Mouse (Mus musculus) limb, embryonic 13.5 days (tissue): ENCODE results near the gene Parp3. TPM values are rescaled to one million over a fixed set of nuclear protein-coding genes. Genes with fewer than 3 reads are reported as not detected.

Experiments used
- ATAC-seq: fragments of 200-750 bp; cut with Nextera tagmentation; 2 replicates; pipeline ENCODE4 v1.8.0; 2017; ENCODE audit warnings: low read depth, moderate number of reproducible peaks, moderate TSS enrichment; ENCODE audit not compliant: low FRiP score
- H3K27ac ChIP-seq: fragments of 300-500 bp; sonication (generic); 2 replicates; pipeline ENCODE4 v1.5.1; 2015; ENCODE audit warnings: inconsistent platforms, mild to moderate bottlenecking, moderate library complexity
- H3K27me3 ChIP-seq: fragments of 300-500 bp; sonication (generic); 2 replicates; pipeline ENCODE4 v1.6.1; 2015; ENCODE audit warnings: mild to moderate bottlenecking, inconsistent platforms
- H3K36me3 ChIP-seq: fragments of 300-500 bp; sonication (generic); 2 replicates; pipeline ENCODE4 v1.6.1; 2015; ENCODE audit warnings: inconsistent platforms, mild to moderate bottlenecking, moderate library complexity
- H3K4me1 ChIP-seq: fragments of 300-500 bp; sonication (generic); 2 replicates; pipeline ENCODE4 v1.6.1; 2015; ENCODE audit warnings: inconsistent platforms
- H3K4me2 ChIP-seq: fragments of 300-500 bp; sonication (generic); replicated peaks from 2 replicates; pipeline ENCODE4 v1.6.1; 2015; ENCODE audit warnings: inconsistent platforms, mild to moderate bottlenecking, moderate library complexity
- H3K4me3 ChIP-seq: fragments of 300-500 bp; sonication (generic); 2 replicates; pipeline ENCODE4 v1.5.1; 2015; ENCODE audit warnings: moderate library complexity, mild to moderate bottlenecking, inconsistent platforms
- H3K9ac ChIP-seq: fragments of 300-500 bp; sonication (generic); 2 replicates; pipeline ENCODE4 v1.6.1; 2015; ENCODE audit warnings: mild to moderate bottlenecking, inconsistent platforms
- H3K9me3 ChIP-seq: fragments of 300-500 bp; sonication (generic); 2 replicates; pipeline ENCODE4 v1.6.1; 2016; ENCODE audit warnings: inconsistent platforms
- WGBS: fragments of 180-500 bp; shearing (Covaris S2); methylation state at CpG from one replicate; pipeline ENCODE4 v1.1.7; 2015; 5-methylcytosine and 5-hydroxymethylcytosine counted together
- polyA plus RNA-seq: library from polyadenylated mRNA; unstranded; fragments of >200 nt; fragmentation: Nextera tagmentation; extraction: Ambion mirVana; gene quantifications from 2 replicates; pipeline ENCODE4 v1.2.1, GENCODE M21; 2015

Parp3 gene
- polyA plus RNA-seq, 1 experiment from 2014 or later, result 3.7 TPM

- H3K4me3 ChIP-seq, result no peak overlapping the region
- H3K9ac ChIP-seq, result no peak overlapping the region
- no peak for ATAC-seq
- WGBS, result 90% methylated on average over 17 of the region's 17 CpGs
- no peak overlapping the region for H3K4me2 ChIP-seq
- no peaks in the 10 kb centered on the region for H3K9me3 ChIP-seq
- H3K27ac ChIP-seq, result no peak overlapping the region
- no peaks in the 10 kb centered on the region for H3K27me3 ChIP-seq
- peaks cover 68% of the 10 kb centered on the region for H3K36me3 ChIP-seq
- H3K4me1 ChIP-seq, result no peaks in the 10 kb centered on the region
Measured at GRCm38 (mm10) chr9:106483606-106484005, 6.9 kb upstream of the Parp3 start.

- H3K4me3 ChIP-seq, result no peak overlapping the region
- H3K27me3 ChIP-seq, result no peaks in the 10 kb centered on the region
- WGBS, result 93% methylated on average over 10 of the region's 10 CpGs
- H3K27ac ChIP-seq, result no peak overlapping the region
- ATAC-seq, result no peak
- H3K4me1 ChIP-seq, result peaks cover 2% of the 10 kb centered on the region
- H3K4me2 ChIP-seq, result no peak overlapping the region
- no peak overlapping the region for H3K9ac ChIP-seq
- no peaks in the 10 kb centered on the region for H3K9me3 ChIP-seq
- H3K36me3 ChIP-seq, result peaks cover 68% of the 10 kb centered on the region
Measured at GRCm38 (mm10) chr9:106483136-106483535, 6.4 kb upstream of the Parp3 start.

GRCm38 (mm10) chr9:106482578-106483115, 5.9 kb upstream of the Parp3 start:
- no peak overlapping the region for H3K9ac ChIP-seq
- no peaks in the 10 kb centered on the region for H3K9me3 ChIP-seq
- H3K4me1 ChIP-seq, result peaks cover 7% of the 10 kb centered on the region
- no peak overlapping the region for H3K4me2 ChIP-seq
- no peak overlapping the region for H3K27ac ChIP-seq
- no peaks in the 10 kb centered on the region for H3K27me3 ChIP-seq
- no peak for ATAC-seq
- peaks cover 68% of the 10 kb centered on the region for H3K36me3 ChIP-seq
- 85% methylated on average over 17 of the region's 17 CpGs for WGBS
- H3K4me3 ChIP-seq, result no peak overlapping the region

- Histone ChIP-seq H3K9me3 (no peaks in the 10 kb centered on the region), H3K36me3 (peaks cover 68% of the 10 kb centered on the region), H3K4me3 (no peak overlapping the region), H3K4me1 (peaks cover 9% of the 10 kb centered on the region), H3K4me2 (no peak overlapping the region), H3K9ac (no peak overlapping the region), H3K27me3 (no peaks in the 10 kb centered on the region), H3K27ac (no peak overlapping the region)
- 94% methylated on average over 13 of the region's 13 CpGs for WGBS
- no peak for ATAC-seq
Measured at GRCm38 (mm10) chr9:106481676-106482075, 4.9 kb upstream of the Parp3 start.

- no peak overlapping the region; the same call in 1 of the 2 replicates for H3K9ac ChIP-seq
- no peaks in the 10 kb centered on the region for H3K27me3 ChIP-seq
- H3K4me3 ChIP-seq, result no peak overlapping the region
- H3K4me2 ChIP-seq, result no peak overlapping the region
- no peak overlapping the region for H3K27ac ChIP-seq
- ATAC-seq, result no peak
- H3K36me3 ChIP-seq, result peaks cover 63% of the 10 kb centered on the region
- H3K4me1 ChIP-seq, result peaks cover 15% of the 10 kb centered on the region
- WGBS, result 94% methylated on average over 15 of the region's 15 CpGs
- no peaks in the 10 kb centered on the region for H3K9me3 ChIP-seq
Measured at GRCm38 (mm10) chr9:106481075-106481474, 4.3 kb upstream of the Parp3 start.

- WGBS, result 88% methylated on average over 7 of the region's 7 CpGs
- Histone ChIP-seq H3K9ac (no peak overlapping the region), H3K4me3 (no peak overlapping the region), H3K27ac (no peak overlapping the region), H3K4me1 (peaks cover 19% of the 10 kb centered on the region), H3K4me2 (no peak overlapping the region), H3K27me3 (no peaks in the 10 kb centered on the region), H3K36me3 (peaks cover 58% of the 10 kb centered on the region), H3K9me3 (no peaks in the 10 kb centered on the region)
- ATAC-seq, result no peak
Measured at GRCm38 (mm10) chr9:106480541-106480940, 3.8 kb upstream of the Parp3 start.

GRCm38 (mm10) chr9:106478101-106478500, 1.4 kb upstream of the Parp3 start:
- Histone ChIP-seq H3K4me2 (peak overlapping the region; percentile 97), H3K9ac (peak overlapping the region; percentile 80), H3K9me3 (no peaks in the 10 kb centered on the region), H3K27me3 (no peaks in the 10 kb centered on the region), H3K4me3 (peak overlapping the region; percentile 79), H3K4me1 (peaks cover 34% of the 10 kb centered on the region), H3K36me3 (peaks cover 33% of the 10 kb centered on the region), H3K27ac (no peak overlapping the region)
- no peak for ATAC-seq
- 83% methylated on average over 9 of the region's 9 CpGs for WGBS

- Histone ChIP-seq H3K4me2 (peak overlapping the region; percentile 97), H3K27ac (peak overlapping the region; percentile 10; the same call in 1 of the 2 replicates)
Measured at GRCm38 (mm10) chr9:106477649-106478048, 900 bp upstream of the Parp3 start.

GRCm38 (mm10) chr9:106476002-106476923, 486 bp downstream of the Parp3 start:
- peak overlapping the region; percentile 62 for H3K27ac ChIP-seq
- H3K9ac ChIP-seq, result peak overlapping the region; percentile 46; the same call in 1 of the 2 replicates
- peak; percentile 30 for ATAC-seq
- peak overlapping the region; percentile 79 for H3K4me3 ChIP-seq
- H3K27me3 ChIP-seq, result no peaks in the 10 kb centered on the region
- H3K4me1 ChIP-seq, result peaks cover 39% of the 10 kb centered on the region
- H3K9me3 ChIP-seq, result no peaks in the 10 kb centered on the region
- peaks cover 20% of the 10 kb centered on the region for H3K36me3 ChIP-seq
- 25% methylated on average over 16 of the region's 16 CpGs for WGBS
- H3K4me2 ChIP-seq, result peak overlapping the region; percentile 52

More at GRCm38 (mm10) chr9:106477649-106478048, 900 bp upstream of the Parp3 start:
- peak overlapping the region; percentile 79 for H3K4me3 ChIP-seq
- peak overlapping the region; percentile 80 for H3K9ac ChIP-seq
- H3K4me1 ChIP-seq, result peaks cover 34% of the 10 kb centered on the region
- peaks cover 29% of the 10 kb centered on the region for H3K36me3 ChIP-seq
- WGBS, result 4% methylated on average over 16 of the region's 16 CpGs
- H3K27me3 ChIP-seq, result no peaks in the 10 kb centered on the region
- no peak for ATAC-seq
- no peaks in the 10 kb centered on the region for H3K9me3 ChIP-seq

GRCm38 (mm10) chr9:106475663-106476001, 1.1 kb downstream of the Parp3 start, which contains the start of gene Rrp9:
Gene Rrp9, plus strand, starts transcription at chr9:106475963.
- H3K9me3 ChIP-seq, result no peaks in the 10 kb centered on the region
- peak within 1 kb of the TSS; percentile 62 for H3K27ac ChIP-seq
- peak within 1 kb of the TSS; percentile 79 for H3K4me3 ChIP-seq
- no peak for ATAC-seq
- peaks cover 13% of the 10 kb centered on the region for H3K36me3 ChIP-seq
- WGBS, result 90% methylated on average over 10 of the region's 10 CpGs
- peak within 1 kb of the TSS; percentile 52 for H3K4me2 ChIP-seq
- H3K27me3 ChIP-seq, result no peaks in the 10 kb centered on the region
- H3K4me1 ChIP-seq, result peaks cover 39% of the 10 kb centered on the region
- H3K9ac ChIP-seq, result peak within 1 kb of the TSS; percentile 46; the same call in 1 of the 2 replicates

- 71% methylated on average over 7 of the region's 7 CpGs for WGBS
- Histone ChIP-seq H3K27me3 (no peaks in the 10 kb centered on the region), H3K4me1 (peaks cover 39% of the 10 kb centered on the region), H3K9me3 (no peaks in the 10 kb centered on the region), H3K27ac (no peak overlapping the region), H3K4me2 (peak overlapping the region; percentile 35), H3K36me3 (peaks cover 8% of the 10 kb centered on the region), H3K9ac (peak overlapping the region; percentile 39; the same call in 1 of the 2 replicates), H3K4me3 (peak overlapping the region; percentile 1; the same call in 1 of the 2 replicates)
- ATAC-seq, result no peak
Measured at GRCm38 (mm10) chr9:106475046-106475445, 1.7 kb downstream of the Parp3 start.

- peak overlapping the region; percentile 35 for H3K4me2 ChIP-seq
- no peak overlapping the region for H3K27ac ChIP-seq
- H3K4me1 ChIP-seq, result peaks cover 39% of the 10 kb centered on the region
- H3K9me3 ChIP-seq, result no peaks in the 10 kb centered on the region
- no peak; the same call in 1 of the 2 replicates for ATAC-seq
- no peak overlapping the region for H3K4me3 ChIP-seq
- peak overlapping the region; percentile 55; the same call in 1 of the 2 replicates for H3K9ac ChIP-seq
- peaks cover 4% of the 10 kb centered on the region; the same call in 1 of the 2 replicates for H3K36me3 ChIP-seq
- H3K27me3 ChIP-seq, result no peaks in the 10 kb centered on the region
- WGBS, result 12% methylated on average over 6 of the region's 6 CpGs
Measured at GRCm38 (mm10) chr9:106474456-106474855, 2.3 kb downstream of the Parp3 start.
